Mouse (Mus musculus) forebrain, postnatal 0 days (tissue): ENCODE data around the gene Pyroxd2. TPM values are rescaled to one million over a fixed set of nuclear protein-coding genes. Genes with fewer than 3 reads are reported as not detected.

Experiments
- ATAC-seq: fragments of 200-750 bp; cut with Nextera tagmentation; 2 replicates; pipeline ENCODE4 v1.8.0; 2017; ENCODE audit warnings: mild to moderate bottlenecking, moderate library complexity
- DNase-seq: peaks from one replicate; pipeline ENCODE4 v3.0.0-alpha.2; 2015
- H3K27ac ChIP-seq: fragments of 300-500 bp; sonication (generic); 2 replicates; pipeline ENCODE4 v1.5.1; 2014; ENCODE audit warnings: low read depth, mild to moderate bottlenecking, antibody characterized with exemption, low read length, moderate library complexity, mixed read lengths
- H3K27me3 ChIP-seq: fragments of 300-500 bp; sonication (generic); 2 replicates; pipeline ENCODE4 v1.6.1; 2014; ENCODE audit warnings: mild to moderate bottlenecking, low read length, mixed read lengths; ENCODE audit not compliant: insufficient read depth
- H3K36me3 ChIP-seq: fragments of 300-500 bp; sonication (generic); 2 replicates; pipeline ENCODE4 v1.6.1; 2014; ENCODE audit warnings: mild to moderate bottlenecking, moderate library complexity; ENCODE audit not compliant: insufficient read depth
- H3K4me1 ChIP-seq: fragments of 300-500 bp; sonication (generic); 2 replicates; pipeline ENCODE4 v1.6.1; 2014; ENCODE audit warnings: antibody characterized with exemption; ENCODE audit not compliant: insufficient read depth
- H3K4me2 ChIP-seq: fragments of 300-500 bp; sonication (generic); 2 replicates; pipeline ENCODE4 v1.6.1; 2014; ENCODE audit warnings: low read depth, mild to moderate bottlenecking, moderate library complexity
- H3K4me3 ChIP-seq: fragments of 300-500 bp; sonication (generic); 2 replicates; pipeline ENCODE4 v1.5.1; 2014; ENCODE audit warnings: low read depth, low read length, mixed read lengths
- H3K9ac ChIP-seq: fragments of 300-500 bp; sonication (generic); 2 replicates; pipeline ENCODE4 v1.6.1; 2014; ENCODE audit warnings: mild to moderate bottlenecking
- H3K9me3 ChIP-seq: fragments of 300-500 bp; sonication (generic); 2 replicates; pipeline ENCODE4 v1.6.1; 2016; ENCODE audit warnings: low read length
- CTCF ChIP-seq: sonication (generic); IDR thresholded peaks from 2 replicates; pipeline ENCODE4 v1.5.1; 2016; ENCODE audit warnings: antibody characterized with exemption, control low read depth, low read depth
- WGBS: fragments of 180-500 bp; shearing (Covaris S2); extraction: QIAGEN DNeasy Blood & Tissue Kit; methylation state at CpG from one replicate; pipeline ENCODE4 v1.1.7; 2014; 5-methylcytosine and 5-hydroxymethylcytosine counted together
- polyA plus RNA-seq: library from polyadenylated mRNA; unstranded; fragments of >200 nt; fragmentation: Nextera tagmentation; extraction: Ambion mirVana; gene quantifications from 2 replicates; pipeline ENCODE4 v1.2.1, GENCODE M21; 2015
- total RNA-seq: library from RNA; depleted of rRNA; stranded (reverse); fragments of >200 nt; gene quantifications from 2 replicates; pipeline ENCODE4 v1.2.3, GENCODE M21; 2014

The Pyroxd2 gene
- total and polyA plus RNA-seq, 2 experiments from 2014 or later = 2.6 to 2.7 TPM

DNA sequence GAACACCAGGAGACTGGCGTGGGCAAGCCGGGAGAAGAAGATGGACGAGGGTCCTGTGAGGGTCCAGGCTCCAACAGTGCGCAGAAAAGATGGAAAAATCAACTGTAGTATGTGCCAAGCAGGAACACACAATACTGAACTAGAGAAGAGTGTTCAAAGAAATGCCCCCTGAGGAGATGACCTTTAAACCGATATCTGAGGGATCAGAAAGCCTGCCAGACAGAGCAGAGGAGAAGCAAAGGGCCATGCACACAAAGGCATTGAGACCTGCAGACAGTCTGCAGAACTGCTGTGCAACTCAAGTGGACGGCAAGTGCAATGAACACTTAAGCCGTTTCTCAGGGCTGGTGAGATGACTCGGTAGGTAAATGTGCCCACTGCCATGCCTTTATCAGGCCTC, 14.8 kb upstream of the Pyroxd2 start:
- ATAC-seq = no peak
- no peaks in the 10 kb centered on the region for H3K4me1 ChIP-seq
- H3K9me3 ChIP-seq = no peaks in the 10 kb centered on the region
- H3K9ac ChIP-seq = no peak overlapping the region
- no peak overlapping the region for H3K4me3 ChIP-seq
- TF ChIP-seq CTCF = no peak
- no peak for DNase-seq
- no peaks in the 10 kb centered on the region for H3K27me3 ChIP-seq
- no peak overlapping the region for H3K27ac ChIP-seq
- no peak overlapping the region for H3K4me2 ChIP-seq
- 66% methylated on average over 8 of the region's 8 CpGs for WGBS
- H3K36me3 ChIP-seq = peaks cover 14% of the 10 kb centered on the region; the same call in 1 of the 2 replicates

DNA sequence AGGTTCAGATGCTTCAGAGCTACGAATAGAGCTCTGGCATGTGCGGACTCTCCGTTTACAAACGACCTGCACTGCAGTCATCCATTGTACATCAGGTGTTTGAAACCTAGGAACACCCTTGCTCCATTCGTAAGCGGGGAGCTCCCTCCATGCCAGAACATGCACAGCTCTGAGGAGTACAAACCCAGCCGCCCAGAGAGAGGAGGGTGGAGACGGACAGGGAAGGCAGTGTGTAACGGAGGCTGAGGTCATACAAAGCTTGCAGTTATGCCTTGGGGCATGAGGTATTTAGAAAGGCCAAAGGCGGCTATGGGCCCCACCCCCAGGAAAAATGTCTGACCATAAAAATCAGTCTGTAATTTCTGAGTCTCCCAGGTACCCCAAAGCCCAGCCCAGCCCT, 11.8 kb upstream of the Pyroxd2 start:
- no peaks in the 10 kb centered on the region for H3K27me3 ChIP-seq
- TF ChIP-seq CTCF = no peak
- H3K4me3 ChIP-seq = no peak overlapping the region
- DNase-seq (no peak), ATAC-seq (no peak)
- peaks cover 10% of the 10 kb centered on the region for H3K36me3 ChIP-seq
- H3K9ac ChIP-seq = no peak overlapping the region
- no peak overlapping the region for H3K4me2 ChIP-seq
- H3K4me1 ChIP-seq = no peaks in the 10 kb centered on the region
- no peak overlapping the region for H3K27ac ChIP-seq
- H3K9me3 ChIP-seq = no peaks in the 10 kb centered on the region
- WGBS = 70% methylated on average over 10 of the region's 10 CpGs

DNA sequence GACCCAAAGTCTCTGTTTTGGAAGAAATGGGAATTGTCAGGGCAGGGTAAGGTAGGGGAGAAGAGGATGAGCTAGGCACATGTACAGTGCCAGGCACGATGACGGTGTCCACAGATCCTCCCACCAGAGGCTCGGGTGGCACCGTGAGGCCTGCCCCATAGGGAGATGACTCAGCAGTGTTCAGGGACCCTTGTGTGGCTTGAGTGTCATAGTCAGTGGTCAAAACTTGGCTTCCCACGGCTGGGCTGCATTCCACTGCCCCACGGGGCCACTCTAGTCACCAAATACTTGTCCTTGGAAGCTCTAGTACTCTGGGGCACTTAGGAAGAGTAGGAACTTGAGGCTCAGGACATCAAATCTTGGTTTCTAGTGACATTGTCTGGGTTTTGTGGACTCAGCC, 4.1 kb upstream of the Pyroxd2 start:
- Histone ChIP-seq H3K27me3 (no peaks in the 10 kb centered on the region), H3K4me3 (no peak overlapping the region), H3K9ac (no peak overlapping the region), H3K4me1 (peaks cover 7% of the 10 kb centered on the region; the same call in 1 of the 2 replicates), H3K27ac (no peak overlapping the region), H3K9me3 (no peaks in the 10 kb centered on the region), H3K36me3 (peaks cover 4% of the 10 kb centered on the region), H3K4me2 (no peak overlapping the region)
- ATAC-seq (no peak), DNase-seq (no peak)
- TF ChIP-seq CTCF = no peak
- 91% methylated on average over 6 of the region's 6 CpGs for WGBS

DNA sequence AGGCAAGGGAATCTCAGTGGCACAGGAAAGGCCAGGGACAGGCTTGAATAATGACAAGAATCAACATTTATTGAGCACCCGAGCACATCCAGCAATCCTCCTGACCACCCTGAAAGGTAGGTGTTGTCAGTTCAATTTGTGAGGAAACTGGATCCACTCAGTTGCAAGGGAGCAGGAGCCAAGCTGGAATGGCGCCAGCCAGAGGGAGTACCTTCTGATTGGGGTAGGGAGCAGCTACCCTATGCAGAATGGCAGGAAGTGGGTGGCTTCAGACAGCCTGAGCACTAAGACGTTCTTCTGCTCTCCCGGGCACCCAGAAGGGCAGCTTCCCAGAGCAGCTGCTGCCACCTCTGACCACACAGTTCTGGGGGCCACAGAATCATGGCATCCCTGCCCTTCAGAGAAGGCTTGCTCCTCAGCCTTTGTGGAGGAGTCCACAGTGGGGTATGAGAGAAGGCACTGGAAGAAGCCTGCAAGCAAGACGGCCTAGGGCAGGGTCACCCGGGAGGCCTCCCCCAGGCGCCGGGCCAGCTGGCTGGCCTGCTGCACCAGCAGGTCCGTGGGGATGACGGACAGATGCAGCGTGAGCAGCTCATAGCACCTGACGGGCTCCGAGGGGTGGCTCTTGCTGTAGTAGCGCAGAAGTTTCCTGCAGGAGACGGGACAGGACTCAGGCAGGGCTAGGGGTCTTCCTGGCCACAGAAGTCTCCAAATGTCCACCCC, 2.7 kb upstream of the Pyroxd2 start:
- H3K9me3 ChIP-seq = no peaks in the 10 kb centered on the region
- WGBS = 65% methylated on average over 15 of the region's 15 CpGs
- H3K36me3 ChIP-seq = no peaks in the 10 kb centered on the region
- no peak for ATAC-seq
- no peak overlapping the region for H3K4me2 ChIP-seq
- H3K27ac ChIP-seq = no peak overlapping the region
- H3K9ac ChIP-seq = no peak overlapping the region
- no peak for TF ChIP-seq CTCF
- peaks cover 9% of the 10 kb centered on the region; the same call in 1 of the 2 replicates for H3K4me1 ChIP-seq
- H3K27me3 ChIP-seq = no peaks in the 10 kb centered on the region
- no peak overlapping the region for H3K4me3 ChIP-seq
- no peak for DNase-seq

DNA sequence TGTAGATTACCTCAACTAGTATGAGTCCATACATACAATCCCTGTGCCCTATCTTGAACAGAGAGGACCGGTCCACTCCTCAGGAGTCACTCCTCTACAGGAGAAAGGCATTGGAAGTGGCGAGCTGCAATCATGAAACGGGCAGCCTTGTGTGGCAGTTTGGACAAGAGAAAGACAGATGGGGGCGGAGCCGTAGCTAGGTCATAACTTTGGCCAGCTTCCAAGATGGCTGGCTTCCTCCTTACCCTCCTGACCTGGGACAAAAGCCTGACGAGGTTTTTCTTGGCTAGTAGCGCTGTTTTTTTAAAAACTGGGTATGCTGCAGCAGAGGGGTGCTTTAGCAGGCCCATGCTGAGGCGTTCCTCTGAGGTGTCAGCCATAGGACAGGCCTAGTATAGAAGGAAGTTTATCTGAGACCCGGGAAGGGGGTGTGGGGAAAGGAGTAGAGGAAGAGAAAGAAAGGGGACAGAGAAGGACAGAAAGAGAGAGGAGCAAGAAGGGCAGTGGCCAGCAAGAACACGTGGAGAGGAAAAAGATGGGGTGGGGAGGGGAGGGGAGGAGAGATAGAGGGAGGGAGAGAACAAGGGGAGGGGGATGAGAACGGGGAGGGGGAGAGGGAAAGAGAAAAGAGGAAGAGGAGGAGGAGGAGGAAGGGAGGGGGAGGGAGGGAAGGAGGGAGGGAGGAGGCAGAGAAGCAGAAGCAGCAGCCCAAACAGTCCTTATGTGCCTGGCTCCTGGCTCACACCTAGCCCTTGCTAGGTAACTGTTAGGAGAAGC, 754 bp upstream of the Pyroxd2 start:
- no peaks in the 10 kb centered on the region for H3K27me3 ChIP-seq
- H3K36me3 ChIP-seq = no peaks in the 10 kb centered on the region
- peaks cover 9% of the 10 kb centered on the region; the same call in 1 of the 2 replicates for H3K4me1 ChIP-seq
- H3K27ac ChIP-seq = no peak overlapping the region
- H3K9ac ChIP-seq = no peak overlapping the region
- ATAC-seq (no peak), DNase-seq (peak; percentile 48)
- WGBS = 18% methylated on average over 11 of the region's 11 CpGs
- no peaks in the 10 kb centered on the region for H3K9me3 ChIP-seq
- TF ChIP-seq CTCF = no peak
- H3K4me3 ChIP-seq = no peak overlapping the region
- H3K4me2 ChIP-seq = peak overlapping the region; percentile 47

DNA sequence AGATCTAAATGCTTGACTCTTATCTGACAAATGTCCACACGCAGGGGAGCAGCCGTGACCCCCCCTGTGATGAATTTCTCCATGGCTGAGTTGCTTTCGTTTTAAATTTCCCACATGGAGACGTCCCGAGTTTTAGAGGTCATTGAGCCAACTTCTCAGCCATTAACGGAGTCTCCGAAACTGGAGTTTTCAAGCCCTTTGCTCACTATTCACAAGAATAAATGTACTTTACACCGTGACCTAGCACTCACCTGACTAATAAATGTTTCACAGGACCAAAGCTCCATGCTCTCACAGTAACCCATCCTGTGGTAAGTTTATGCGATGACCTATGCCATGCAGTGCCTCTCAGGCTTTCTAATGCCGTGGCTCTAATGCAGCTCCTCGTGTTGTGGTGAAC, 2.4 kb downstream of the Pyroxd2 start:
- no peak overlapping the region for H3K9ac ChIP-seq
- no peaks in the 10 kb centered on the region for H3K9me3 ChIP-seq
- DNase-seq = no peak
- H3K4me1 ChIP-seq = peaks cover 9% of the 10 kb centered on the region; the same call in 1 of the 2 replicates
- WGBS = 85% methylated on average over 11 of the region's 11 CpGs
- H3K36me3 ChIP-seq = no peaks in the 10 kb centered on the region
- ATAC-seq = no peak
- no peak for TF ChIP-seq CTCF
- no peaks in the 10 kb centered on the region for H3K27me3 ChIP-seq
- H3K4me2 ChIP-seq = no peak overlapping the region
- no peak overlapping the region for H3K27ac ChIP-seq
- H3K4me3 ChIP-seq = no peak overlapping the region

DNA sequence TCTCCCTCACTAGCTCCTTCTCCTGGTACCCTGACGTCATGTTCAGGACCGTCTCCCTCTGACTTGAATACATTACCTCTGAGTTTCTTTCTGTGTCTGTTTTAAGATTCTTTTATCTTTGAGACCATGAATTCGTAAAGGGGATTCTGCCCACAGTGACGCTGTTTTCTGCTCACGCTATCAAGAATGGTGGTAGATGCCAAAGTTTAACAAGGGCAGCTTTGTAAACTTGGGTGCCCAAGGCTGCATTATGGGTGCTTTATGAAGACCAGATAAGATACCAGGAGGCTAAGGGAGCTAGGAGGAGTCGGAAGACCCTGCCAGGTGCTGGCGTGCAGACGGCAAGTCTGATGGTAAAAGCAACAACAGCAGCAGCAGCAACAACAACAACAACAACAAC, 5.9 kb downstream of the Pyroxd2 start:
- ATAC-seq (no peak), DNase-seq (no peak)
- Histone ChIP-seq H3K4me1 (peaks cover 8% of the 10 kb centered on the region), H3K36me3 (no peaks in the 10 kb centered on the region), H3K9ac (no peak overlapping the region), H3K9me3 (no peaks in the 10 kb centered on the region), H3K27ac (no peak overlapping the region), H3K4me3 (no peak overlapping the region), H3K27me3 (no peaks in the 10 kb centered on the region), H3K4me2 (no peak overlapping the region)
- TF ChIP-seq CTCF = no peak
- 88% methylated on average over 8 of the region's 8 CpGs for WGBS
